Mouse (Mus musculus) Patski (cell line): ENCODE results near the gene Fam222a. TPM values are rescaled to one million over a fixed set of nuclear protein-coding genes. Genes with fewer than 3 reads are reported as not detected.

Source experiments
- ATAC-seq: fragments of 100-300 bp; one replicate; pipeline ENCODE4 v1.8.0; 2021
- CTCF ChIA-PET: fragments of 350-600 bp; sonication (Branson Sonifier 250); formaldehyde crosslinking; loops from one replicate; lab custom pipeline; 2022; ENCODE audit warnings: inconsistent platforms; lab: Charles Lee
- POLR2A ChIA-PET: fragments of 350-600 bp; sonication (Branson Sonifier 250); formaldehyde crosslinking; loops from one replicate; lab custom pipeline; 2022; ENCODE audit warnings: antibody characterized with exemption, inconsistent platforms; lab: Charles Lee
- DNase-seq: peaks from one replicate; pipeline ENCODE4 v3.0.0-alpha.2; 2011; ENCODE audit warnings: low read depth, low spot score
- H3K27me3 ChIP-seq: fragments of 371-371 bp; one replicate; pipeline ENCODE4 v1.5.1; 2021
- CTCF ChIP-seq: fragments of 100-300 bp; IDR thresholded peaks from one replicate; pipeline ENCODE4 v1.5.1; 2021
- in situ Hi-C: fragments of 300-500 bp; cut with MboI; formaldehyde crosslinking; loops from 3 replicates; pipeline ENCODE4 v1.11.1; 2018; ENCODE audit warnings: low pct_unique_long_range_greater_than_20kb, mixed read lengths
- polyA plus RNA-seq: library from polyadenylated mRNA; unstranded; gene quantifications from one replicate; pipeline ENCODE4 v1.2.3, GENCODE M21; 2021

Gene Fam222a
- polyA plus RNA-seq, 1 experiment from 2014 or later, result 2.1 TPM

DNA sequence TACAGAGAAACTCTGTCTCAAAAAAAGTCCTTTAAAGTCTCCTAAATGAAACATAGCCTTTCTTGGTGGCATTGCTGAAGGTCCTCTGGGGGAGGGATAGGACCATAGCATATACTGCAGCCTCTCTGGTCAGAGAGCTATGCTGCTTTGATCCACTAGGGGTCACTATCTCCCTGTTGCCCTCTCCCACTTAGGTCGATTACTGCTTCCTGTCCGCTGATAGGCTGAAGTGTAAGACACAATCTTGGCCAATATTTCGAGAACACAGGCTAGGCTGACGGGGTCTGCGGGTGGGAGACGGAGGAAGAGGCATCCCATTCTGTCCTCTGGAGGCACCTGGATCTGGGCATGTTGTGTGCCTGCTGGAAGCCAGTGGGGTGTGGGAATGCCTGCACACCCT lies 52.5 kb downstream of the Fam222a start:
- DNase-seq, result no peak
- CTCF ChIA-PET, result interaction anchor here (0.7 to 2.4 kb wide), 11 partner anchors 9 to 163 kb away, joined by 3 to 10 read pairs (median 3); no protein-coding TSS in a partner anchor
- no peaks in the 10 kb centered on the region for H3K27me3 ChIP-seq
- POLR2A ChIA-PET, result interaction anchor here (1.2 kb wide), 1 partner anchor 34 kb away, joined by 4 read pairs; no protein-coding TSS in a partner anchor
- in situ Hi-C loops, result no loop called here
- peak; percentile 61 for ATAC-seq
- no peak for TF ChIP-seq CTCF

DNA sequence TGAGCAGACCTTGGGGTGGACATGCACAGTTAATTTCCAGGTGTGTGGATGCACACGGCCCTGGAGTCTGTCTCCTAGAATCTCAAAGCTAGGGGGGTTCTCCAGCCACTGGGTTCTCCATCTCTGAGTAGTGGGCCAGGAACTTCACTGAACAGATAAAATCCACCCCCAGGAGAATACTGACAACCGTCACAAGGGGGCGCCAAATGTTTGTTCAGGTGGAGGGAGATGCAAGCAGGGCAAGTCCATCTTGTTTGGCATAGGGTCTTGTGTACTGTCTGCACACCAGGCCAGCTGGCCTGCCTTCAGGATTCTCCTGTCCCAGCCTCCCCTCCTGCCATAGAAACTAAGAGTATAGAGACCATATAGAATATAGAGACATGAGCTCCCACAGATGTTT lies 57.8 kb downstream of the Fam222a start:
- no peak for ATAC-seq
- TF ChIP-seq CTCF, result peak; percentile 75
- no peaks in the 10 kb centered on the region for H3K27me3 ChIP-seq
- ChIA-PET CTCF (interaction anchor here (0.8 to 2.7 kb wide), 9 partner anchors 9 to 43 kb away, joined by 3 to 16 read pairs (median 7); no protein-coding TSS in a partner anchor), POLR2A (no interaction called here)
- in situ Hi-C loops, result no loop called here
- DNase-seq, result no peak

- ChIA-PET POLR2A (no interaction called here), CTCF (interaction anchor here (1.0 to 1.8 kb wide), 3 partner anchors 11 to 39 kb away, joined by 3 to 5 read pairs (median 4); no protein-coding TSS in a partner anchor)
- DNase-seq (no peak), ATAC-seq (no peak)
- no peak for TF ChIP-seq CTCF
- no peaks in the 10 kb centered on the region for H3K27me3 ChIP-seq
- in situ Hi-C loops, result no loop called here
These were observed 63.5 kb downstream of the Fam222a start for GRCm38 (mm10) chr5:114631336-114631735.

DNA sequence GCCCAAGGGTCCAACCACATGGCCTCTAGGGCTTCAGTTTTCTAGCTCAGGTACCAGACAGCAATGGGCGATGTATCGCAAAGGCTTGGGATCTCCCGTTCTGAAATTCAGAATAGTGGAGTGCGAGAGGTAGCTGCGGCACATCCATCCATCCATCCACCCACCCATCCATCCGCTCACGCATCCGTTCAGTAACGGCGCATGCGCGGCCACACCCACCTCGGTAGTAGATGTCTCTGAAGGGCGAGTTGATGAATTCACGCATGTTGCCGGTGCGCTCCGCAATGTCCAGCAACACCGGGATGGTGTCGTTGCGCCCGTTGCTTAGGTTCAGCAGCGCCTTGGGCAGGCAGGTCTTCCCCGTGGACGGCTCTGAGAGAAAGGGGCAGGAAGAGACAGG lies 68.3 kb downstream of the Fam222a start:
- no peak for DNase-seq
- ChIA-PET CTCF (interaction anchor here (1.7 to 7.0 kb wide), 3 partner anchors 10 to 29 kb away, joined by 3 to 50 read pairs (median 10); no protein-coding TSS in a partner anchor), POLR2A (interaction anchor here (1.0 to 1.4 kb wide), 2 partner anchors 15 to 32 kb away, joined by 3 read pairs; no protein-coding TSS in a partner anchor)
- no peaks in the 10 kb centered on the region for H3K27me3 ChIP-seq
- in situ Hi-C loops, result no loop called here
- no peak for ATAC-seq
- no peak for TF ChIP-seq CTCF

DNA sequence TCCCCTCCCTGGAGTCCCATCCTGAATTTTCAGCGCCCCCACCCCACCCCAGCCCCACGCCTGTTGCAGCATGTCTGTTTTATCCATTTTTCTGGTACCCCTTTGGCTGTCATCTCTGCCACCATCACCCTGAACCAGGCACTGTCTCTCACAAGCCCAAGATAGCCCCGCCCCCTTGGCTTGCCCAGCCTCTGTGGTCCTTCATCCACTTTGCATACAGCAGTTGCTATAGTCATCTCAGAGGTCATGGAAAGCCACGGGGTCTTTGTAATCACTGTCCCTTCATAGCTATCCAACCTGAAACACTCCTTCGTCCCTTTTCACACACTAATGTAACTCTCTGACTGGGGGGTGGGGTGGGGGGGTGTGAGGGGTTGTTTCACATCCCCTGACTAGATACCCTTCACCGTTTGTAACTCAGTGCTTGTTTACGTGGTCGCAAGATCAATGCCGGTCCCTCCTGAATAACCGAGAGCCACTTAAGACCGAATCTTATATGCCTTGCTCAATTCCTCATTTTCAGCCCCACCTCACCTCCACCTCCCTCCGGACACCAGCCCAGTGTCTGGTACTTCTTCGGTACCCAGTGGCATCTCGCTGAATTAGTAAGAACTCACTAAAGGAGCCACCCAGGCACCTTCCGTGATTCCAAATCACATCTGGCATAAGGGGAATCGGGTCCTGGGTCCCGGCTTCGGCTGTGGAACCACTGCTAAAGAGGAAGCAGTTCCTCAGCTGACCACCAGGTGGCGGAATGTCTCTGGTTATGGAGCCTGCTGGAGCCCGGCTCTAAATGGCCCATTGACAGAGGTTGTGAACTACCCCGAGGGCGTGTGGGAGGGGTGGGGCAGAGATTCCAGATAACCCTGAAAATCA lies 71.2 kb downstream of the Fam222a start:
- no peak for TF ChIP-seq CTCF
- ATAC-seq (peak; percentile 74), DNase-seq (peak; percentile 58)
- H3K27me3 ChIP-seq, result no peaks in the 10 kb centered on the region
- ChIA-PET POLR2A (interaction anchor here (0.7 to 1.4 kb wide), 6 partner anchors 14 to 319 kb away, joined by 3 read pairs; partner anchors contain the start of gene Trpv4), CTCF (interaction anchor here (0.7 to 7.0 kb wide), 10 partner anchors 9 to 34 kb away, joined by 3 to 50 read pairs (median 6); no protein-coding TSS in a partner anchor)
- in situ Hi-C loops, result no loop called here

DNA sequence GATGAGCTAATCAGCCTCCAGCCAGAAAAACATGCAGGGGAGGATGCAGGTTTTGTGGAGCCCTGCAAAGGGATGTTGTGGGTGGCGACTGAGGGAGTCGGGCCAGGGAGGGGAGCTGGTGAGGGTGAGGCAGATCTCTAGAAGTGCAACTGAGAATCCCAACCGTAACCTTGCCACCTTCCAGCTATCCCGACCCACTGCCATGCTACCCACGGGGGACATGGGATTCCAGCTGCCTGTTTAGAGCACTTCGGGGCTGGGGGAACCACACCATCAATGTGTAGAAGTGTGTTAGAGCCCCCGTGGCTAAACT lies 71.8 kb downstream of the Fam222a start:
- H3K27me3 ChIP-seq, result no peaks in the 10 kb centered on the region
- ChIA-PET CTCF (interaction anchor here (0.7 to 7.0 kb wide), 9 partner anchors 9 to 34 kb away, joined by 3 to 50 read pairs (median 6); no protein-coding TSS in a partner anchor), POLR2A (interaction anchor here (0.8 to 1.4 kb wide), 6 partner anchors 8 to 30 kb away, joined by 3 read pairs; partner anchors contain the start of gene Trpv4)
- in situ Hi-C loops, result no loop called here
- no peak for DNase-seq
- ATAC-seq, result peak; percentile 22
- no peak for TF ChIP-seq CTCF

GRCm38 (mm10) chr5:114640809-114641208 lies 73.0 kb downstream of the Fam222a start:
- POLR2A ChIA-PET, result interaction anchor here (1.2 kb wide), 1 partner anchor 7 kb away, joined by 3 read pairs; no protein-coding TSS in a partner anchor
- no peak for ATAC-seq
- in situ Hi-C loops, result no loop called here
- DNase-seq, result no peak
- CTCF ChIA-PET, result interaction anchor here (1.1 to 7.0 kb wide), 3 partner anchors 14 to 25 kb away, joined by 3 to 50 read pairs (median 8); no protein-coding TSS in a partner anchor
- H3K27me3 ChIP-seq, result no peaks in the 10 kb centered on the region
- TF ChIP-seq CTCF, result no peak

DNA sequence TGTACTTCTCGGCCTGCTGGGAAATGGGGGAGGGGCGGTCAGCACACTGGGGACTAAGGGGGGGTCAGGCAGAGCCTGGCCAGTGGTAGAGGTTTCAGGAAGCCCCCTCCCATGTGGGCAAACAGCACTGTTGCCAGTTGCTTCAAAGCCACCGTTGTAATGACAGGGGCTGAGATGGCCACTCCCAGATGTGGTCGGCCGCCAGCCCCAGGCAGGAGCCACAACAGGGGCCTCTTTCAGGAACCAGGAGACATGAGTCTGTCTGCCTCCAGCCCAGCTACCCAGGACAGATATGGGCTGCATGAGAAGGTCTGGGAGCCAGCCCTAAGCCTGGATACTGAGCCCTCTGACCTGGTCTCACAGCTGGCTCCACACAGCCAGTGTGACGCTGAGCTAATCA lies 77.1 kb downstream of the Fam222a start:
- POLR2A ChIA-PET, result no interaction called here
- DNase-seq (no peak), ATAC-seq (no peak)
- TF ChIP-seq CTCF, result no peak
- no peaks in the 10 kb centered on the region for H3K27me3 ChIP-seq
- CTCF ChIA-PET, result no interaction called here
- in situ Hi-C loops, result no loop called here

GRCm38 (mm10) chr5:114645916-114646315 lies 78.1 kb downstream of the Fam222a start:
- no peak for TF ChIP-seq CTCF
- no peak for ATAC-seq
- in situ Hi-C loops, result no loop called here
- ChIA-PET POLR2A (no interaction called here), CTCF (interaction anchor here (1.1 kb wide), 1 partner anchor 19 kb away, joined by 4 read pairs; no protein-coding TSS in a partner anchor)
- DNase-seq, result no peak
- H3K27me3 ChIP-seq, result no peaks in the 10 kb centered on the region

GRCm38 (mm10) chr5:114647211-114647974 lies 79.6 kb downstream of the Fam222a start:
- no peak for ATAC-seq
- DNase-seq, result no peak
- in situ Hi-C loops, result no loop called here
- H3K27me3 ChIP-seq, result no peaks in the 10 kb centered on the region
- ChIA-PET POLR2A (interaction anchor here (0.8 to 1.3 kb wide), 2 partner anchors 7 to 14 kb away, joined by 3 to 4 read pairs; no protein-coding TSS in a partner anchor), CTCF (interaction anchor here (0.8 to 1.2 kb wide), 3 partner anchors 8 to 17 kb away, joined by 3 to 4 read pairs (median 3); no protein-coding TSS in a partner anchor)
- TF ChIP-seq CTCF, result no peak
